Mouse (Mus musculus) induced T-regulatory cell, adult 2 months (primary cell): ENCODE data around the gene Adipor2.
A peak's percentile ranks its signal among the peaks of the same experiment; 100 is the strongest.
"Not testable (repeated sequence)": the region's sequence is repeated elsewhere in the genome, so short reads cannot be mapped to it uniquely, and the experiment has no call there.

Experiments
- DNase-seq: peaks from one replicate; pipeline ENCODE4 v3.0.0-alpha.2; 2012; ENCODE audit warnings: low read depth

The Adipor2 gene

GRCm38 (mm10) chr6:119389089-119389488, 28.4 kb downstream of the Adipor2 start:
- DNase-seq = no peak

- DNase-seq = peak; percentile 98
These were observed 28.9 kb downstream of the Adipor2 start for GRCm38 (mm10) chr6:119388650-119389012.

DNA sequence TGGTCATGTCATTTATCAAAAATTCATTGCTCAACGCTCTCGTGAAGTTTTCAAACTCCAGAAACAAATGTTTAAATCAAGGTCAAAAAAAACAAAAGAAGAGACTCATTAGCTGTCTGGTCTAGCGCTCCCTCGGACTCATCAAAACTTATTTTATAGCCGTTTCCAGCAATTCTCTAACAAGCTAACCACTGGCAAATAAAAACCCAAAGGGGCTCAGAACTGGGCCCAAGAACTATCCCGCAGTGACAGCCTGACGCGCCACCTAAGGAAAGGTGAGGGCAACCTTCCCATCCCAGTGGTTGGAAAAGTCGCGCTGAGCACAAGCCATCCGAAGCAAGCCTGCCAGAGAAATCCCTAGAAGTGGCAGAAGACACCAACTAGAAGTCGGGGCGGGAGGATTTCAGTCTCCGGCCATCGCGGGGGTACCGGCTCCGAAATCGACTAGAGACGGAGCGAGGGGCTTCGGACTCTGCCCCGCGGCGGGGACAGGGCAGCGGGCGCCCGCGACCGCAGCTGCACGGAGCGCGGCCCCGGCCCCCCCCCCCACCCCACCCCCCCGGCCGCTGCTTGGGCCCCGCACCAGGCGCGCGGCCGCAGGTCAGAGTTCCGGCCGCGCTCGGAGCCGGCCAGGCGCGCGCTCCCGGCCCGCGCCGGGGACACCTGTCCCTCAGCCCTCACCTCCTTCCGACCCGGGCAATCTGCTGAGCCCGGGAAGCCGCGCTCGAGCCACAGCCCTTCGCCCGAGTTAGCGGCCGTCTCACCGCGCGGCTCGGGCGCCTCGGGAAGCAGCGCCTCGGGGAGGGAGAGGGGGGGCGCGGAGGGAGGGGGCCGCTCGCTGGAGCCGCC, 29.5 kb downstream of the Adipor2 start:
- DNase-seq = peak; percentile 59

DNA sequence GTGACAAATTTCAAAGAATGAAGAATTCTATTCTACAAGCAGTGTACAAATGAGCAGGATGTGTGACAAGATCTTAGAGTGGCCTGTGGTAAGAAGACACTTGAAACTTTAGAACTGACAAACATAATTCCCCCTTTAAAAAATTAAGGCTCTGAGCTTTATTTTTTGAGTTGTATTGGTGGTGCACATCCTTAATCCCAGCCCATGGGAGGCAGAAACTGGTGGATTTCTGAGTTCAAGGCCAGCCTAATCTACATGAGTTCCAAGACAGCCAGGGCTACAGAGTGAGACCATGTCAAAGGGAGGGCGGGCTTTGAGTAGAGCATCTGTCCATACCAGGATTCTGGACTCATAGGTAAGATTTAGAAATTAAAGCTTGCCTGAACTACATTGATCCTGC, 30.7 kb downstream of the Adipor2 start:
- DNase-seq = no peak

DNA sequence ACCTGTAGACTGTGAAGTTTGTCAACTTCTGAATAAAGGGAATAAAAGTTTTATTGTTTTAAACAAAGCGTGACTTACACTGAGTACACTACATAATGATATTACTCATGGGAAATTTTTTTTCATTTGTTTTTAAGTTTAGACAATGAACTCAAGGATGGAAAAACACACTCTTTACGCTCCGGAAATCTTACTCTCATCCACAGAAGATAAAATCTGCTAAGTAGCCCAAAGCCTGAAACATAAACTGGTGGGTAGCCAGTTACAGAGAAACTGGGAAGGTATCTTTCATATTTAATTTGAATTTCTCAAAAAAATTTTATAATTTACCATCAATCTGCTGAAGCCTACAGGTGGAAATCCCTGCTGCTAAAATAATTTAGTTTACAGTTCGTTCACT, 31.1 kb downstream of the Adipor2 start:
- peak; percentile 77 for DNase-seq

GRCm38 (mm10) chr6:119385668-119386067, 31.8 kb downstream of the Adipor2 start:
- no peak for DNase-seq

GRCm38 (mm10) chr6:119378631-119379030, 38.9 kb downstream of the Adipor2 start:
- DNase-seq = no peak

DNA sequence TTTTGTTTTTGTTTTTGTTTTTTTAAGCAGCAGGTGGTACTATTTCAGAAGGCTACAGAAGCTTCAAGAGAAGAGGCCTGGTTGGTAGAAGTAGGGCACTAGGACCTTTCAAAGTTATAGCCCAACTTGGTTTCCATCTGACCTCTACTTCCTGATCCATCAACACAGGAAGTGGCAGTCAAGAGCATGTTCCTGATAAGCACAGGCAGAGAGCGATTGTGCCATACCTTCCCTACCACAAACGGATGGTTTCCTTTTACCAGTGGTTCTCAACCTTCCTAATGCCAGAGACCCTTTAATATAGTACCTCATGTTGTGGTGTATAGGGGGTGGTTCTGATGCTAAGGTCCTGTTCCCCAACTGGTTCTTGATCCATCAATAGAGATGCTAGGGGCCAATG, 39.9 kb downstream of the Adipor2 start:
- DNase-seq = peak; percentile 66

GRCm38 (mm10) chr6:119375035-119375434, 42.5 kb downstream of the Adipor2 start:
- DNase-seq = no peak

DNA sequence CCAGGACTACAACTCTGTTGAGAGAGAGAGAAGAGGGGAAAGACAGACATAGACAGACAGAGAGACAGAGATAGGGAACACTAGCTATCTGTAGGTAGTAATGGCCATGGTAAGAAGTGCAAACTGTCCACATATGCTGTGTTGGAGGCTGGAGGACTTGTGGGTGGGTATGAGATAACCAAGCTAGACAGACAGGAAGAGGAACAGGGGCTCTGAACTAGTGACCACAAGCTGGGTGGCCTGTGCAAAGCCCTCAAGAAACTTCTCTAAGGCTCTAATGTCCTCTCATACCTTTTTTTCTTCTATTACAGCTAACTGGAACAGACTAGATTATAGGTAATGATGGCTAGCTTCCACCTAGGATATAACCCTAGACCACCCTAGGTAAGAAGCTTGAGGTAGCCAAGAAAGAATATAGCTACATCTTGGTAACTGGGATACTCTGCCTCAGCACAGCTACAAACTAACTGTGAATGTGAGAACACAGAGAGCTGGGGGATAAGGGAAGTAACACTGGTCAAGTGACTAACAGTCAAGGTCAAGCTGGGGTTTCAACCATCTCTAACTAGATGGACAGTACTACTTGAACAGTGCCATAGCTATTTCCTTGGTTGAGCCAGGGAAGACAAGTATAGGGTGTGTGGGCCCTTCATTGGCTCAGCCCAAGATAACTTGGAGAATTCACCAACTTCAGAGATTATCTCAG, 44.4 kb downstream of the Adipor2 start:
- no peak for DNase-seq

GRCm38 (mm10) chr6:119372237-119372636, 45.3 kb downstream of the Adipor2 start:
- DNase-seq = no peak

GRCm38 (mm10) chr6:119371624-119372023, 45.9 kb downstream of the Adipor2 start:
- no peak for DNase-seq

GRCm38 (mm10) chr6:119367382-119367781, 50.1 kb downstream of the Adipor2 start:
- no peak for DNase-seq

DNA sequence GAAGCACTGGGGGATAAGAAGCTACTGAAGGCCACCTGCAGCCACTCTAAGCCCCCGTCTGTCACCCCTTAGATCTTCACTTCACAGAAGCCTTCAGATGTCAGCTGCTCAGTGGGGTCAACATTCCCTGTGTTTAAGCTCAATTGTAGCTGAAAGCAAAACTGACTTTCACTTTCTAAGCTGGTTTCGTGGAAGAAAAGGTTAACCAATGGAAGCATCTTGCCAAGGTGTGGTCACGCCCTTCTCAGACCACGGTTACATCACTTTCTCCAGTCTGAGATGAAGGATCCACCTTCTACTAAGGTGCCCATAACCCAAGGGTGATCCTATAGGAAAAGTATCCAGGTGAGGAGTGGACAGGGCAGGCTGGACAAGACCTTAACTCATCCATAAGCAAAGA, 50.7 kb downstream of the Adipor2 start:
- DNase-seq = not testable (repeated sequence)

GRCm38 (mm10) chr6:119363593-119363992, 53.9 kb downstream of the Adipor2 start:
- no peak for DNase-seq

GRCm38 (mm10) chr6:119360925-119361702, 56.4 kb downstream of the Adipor2 start:
- DNase-seq = no peak

- not testable (repeated sequence) for DNase-seq
These were observed 57.3 kb downstream of the Adipor2 start for GRCm38 (mm10) chr6:119360250-119360649.

- no peak for DNase-seq
These were observed 59.4 kb downstream of the Adipor2 start for GRCm38 (mm10) chr6:119358020-119358571.

- no peak for DNase-seq
These were observed 65.0 kb downstream of the Adipor2 start for GRCm38 (mm10) chr6:119352501-119352900.

GRCm38 (mm10) chr6:119351656-119352055, 65.8 kb downstream of the Adipor2 start:
- DNase-seq = no peak

- no peak for DNase-seq
These were observed 66.8 kb downstream of the Adipor2 start for GRCm38 (mm10) chr6:119350703-119351198.

GRCm38 (mm10) chr6:119348234-119348633, 69.3 kb downstream of the Adipor2 start:
- DNase-seq = peak; percentile 84
